Mouse (Mus musculus) spleen, adult 2 months (tissue): ENCODE measurements around the gene Bag3.

Experiments
- CTCF ChIP-seq: fragments of 200-500 bp; IDR thresholded peaks from 2 replicates; pipeline ENCODE4 v1.5.1; 2011; ENCODE audit warnings: mild to moderate bottlenecking, inconsistent platforms; ENCODE audit not compliant: insufficient read depth, insufficient read length, insufficient replicate concordance; ENCODE audit errors: extremely low read depth
- POLR2A ChIP-seq: fragments of 200-500 bp; IDR thresholded peaks from 2 replicates; pipeline ENCODE4 v1.6.1; 2011; ENCODE audit warnings: low read depth, low read length, inconsistent platforms

DNA sequence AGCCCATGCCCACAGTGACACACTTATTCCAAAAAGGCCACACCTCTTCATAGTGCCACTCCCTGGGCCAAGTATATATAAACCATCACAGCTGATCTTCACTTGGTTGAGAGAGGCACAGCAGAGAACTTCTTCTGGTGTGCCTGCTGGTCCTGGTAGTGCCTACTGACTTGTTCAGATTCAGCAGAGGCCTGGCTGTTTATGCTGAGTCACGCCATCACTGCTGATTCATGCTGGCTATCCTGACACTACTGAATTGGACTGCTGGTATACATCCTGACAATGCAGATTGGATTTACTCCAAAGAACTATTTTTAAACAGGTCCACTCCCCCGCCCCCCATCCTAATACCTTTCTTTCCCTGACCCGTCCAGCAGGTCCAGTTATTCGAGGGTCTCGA, 28.9 kb upstream of the Bag3 start:
- TF ChIP-seq CTCF (no peak), POLR2A (no peak)
